ENCODE assay signal across 1 mouse cellular context in the genomic region with DNA sequence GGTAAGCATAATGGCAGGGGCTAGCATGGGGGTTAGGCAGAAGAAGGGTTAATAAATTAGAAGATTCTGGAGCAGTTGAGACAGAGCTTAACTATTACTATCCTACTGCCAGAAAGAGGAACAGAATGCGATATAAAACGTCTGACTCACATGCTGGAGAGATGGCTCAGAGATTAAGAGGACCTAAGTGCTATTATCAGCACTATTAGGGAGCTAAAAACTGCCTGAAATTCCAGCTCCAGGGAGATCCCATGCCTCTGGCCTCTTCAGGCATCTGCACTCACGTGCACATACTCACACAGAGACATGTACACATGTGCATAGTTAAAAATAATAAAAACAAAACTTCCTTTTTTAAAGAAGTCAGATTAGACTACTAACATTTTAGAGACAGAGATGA.
TF ChIP-seq lines count a peak whose summit lies in the region.

No protein-coding gene starts in this region.

TF ChIP-seq in MEL, 35 proteins besides CTCF, POLR2A, EP300 and RAD21 (continued from another document):
- TF ChIP-seq TAL1 (IDR thresholded peaks at IDR 0.05; ENCODE audit: low read length), result no peak
- TF ChIP-seq E2F4 (IDR thresholded peaks at IDR 0.05; ENCODE audit: borderline replicate concordance, low read depth, low read length), result no peak
- peak; percentile 48; the same call in 1 of the 2 replicates for TF ChIP-seq TBP (IDR thresholded peaks at IDR 0.05; ENCODE audit: low read depth, low read length)
- TF ChIP-seq ELF1 (IDR thresholded peaks at IDR 0.05; ENCODE audit: low read depth, low read length), result no peak
- TF ChIP-seq ZMIZ1 (IDR thresholded peaks at IDR 0.05; ENCODE audit: low read depth, low read length), result no peak
- no peak for TF ChIP-seq CHD1 (IDR thresholded peaks at IDR 0.05; ENCODE audit: low read depth, low read length)
- TF ChIP-seq ZC3H11A (IDR thresholded peaks at IDR 0.05; ENCODE audit: low read depth, low read length), result no peak
- no peak for TF ChIP-seq POLR2AphosphoS5 (IDR thresholded peaks at IDR 0.05; ENCODE audit: borderline replicate concordance, low read depth, low read length)
- TF ChIP-seq USF2 (IDR thresholded peaks at IDR 0.05; ENCODE audit: borderline replicate concordance in 1 of 2, insufficient read depth in 1 of 2, low read depth in 1 of 2, low read length in 2 of 2), result no peak
- peak; percentile 90 for TF ChIP-seq JUND (IDR thresholded peaks at IDR 0.05; ENCODE audit: low read depth, low read length)
